Mouse (Mus musculus) frontal cortex, postnatal 36 days (tissue): ENCODE measurements at regions not wholly inside any gene's neighbourhood (a gene's known extent, or its start where the extent isn't known, plus 50 kb on each side); places are given as distances from the start of the nearest gene placed in this dataset.
"Not testable (repeated sequence)": the region's sequence is repeated elsewhere in the genome, so short reads cannot be mapped to it uniquely, and the experiment has no call there.

Source experiments
- DNase-seq, 2 experiments: peaks; one replicate each; pipeline ENCODE4 v3.0.0; 2022; ENCODE audit warnings: low spot score in 2 of 2

- no peak for DNase-seq
Observed at GRCm38 (mm10) chr1:95397188-95397587, 83.8 kb downstream of the Fam174a start.

GRCm38 (mm10) chr1:95399764-95400163 is 86.3 kb downstream of the Fam174a start:
- no peak for DNase-seq

- no peak for DNase-seq
Observed at GRCm38 (mm10) chr1:95422253-95422652, 108.8 kb downstream of the Fam174a start.

GRCm38 (mm10) chr1:95425420-95425819 is 112.0 kb downstream of the Fam174a start:
- DNase-seq = no peak

GRCm38 (mm10) chr1:95437155-95437554 is 123.7 kb downstream of the Fam174a start:
- no peak for DNase-seq

- no peak for DNase-seq
Observed at GRCm38 (mm10) chr1:95445541-95445940, 132.1 kb downstream of the Fam174a start.

- DNase-seq = no peak
Observed at GRCm38 (mm10) chr1:95448962-95449558, 135.6 kb downstream of the Fam174a start.

GRCm38 (mm10) chr1:95450920-95451332 is 137.5 kb downstream of the Fam174a start:
- DNase-seq = no peak

GRCm38 (mm10) chr1:95451755-95452154 is 138.3 kb downstream of the Fam174a start:
- DNase-seq = peak; percentile 31 to 43

GRCm38 (mm10) chr1:95454246-95454645 is 140.8 kb downstream of the Fam174a start:
- DNase-seq = no peak

- no peak for DNase-seq
Observed at GRCm38 (mm10) chr1:95459355-95459754, 145.9 kb downstream of the Fam174a start.

- DNase-seq = no peak
Observed at GRCm38 (mm10) chr1:95468095-95468494, 154.7 kb downstream of the Fam174a start.

GRCm38 (mm10) chr1:95468772-95469171 is 155.3 kb downstream of the Fam174a start:
- no peak for DNase-seq

- no peak for DNase-seq
Observed at GRCm38 (mm10) chr1:95470491-95470890, 157.1 kb downstream of the Fam174a start.

GRCm38 (mm10) chr1:95493004-95493403 is 174.4 kb downstream of the St8sia4 start:
- no peak for DNase-seq

GRCm38 (mm10) chr1:95500671-95501070 is 166.7 kb downstream of the St8sia4 start:
- DNase-seq = not testable (repeated sequence)

- no peak for DNase-seq
Observed at GRCm38 (mm10) chr1:95508718-95509117, 158.7 kb downstream of the St8sia4 start.

GRCm38 (mm10) chr1:95528726-95529125 is 138.6 kb downstream of the St8sia4 start:
- no peak for DNase-seq

GRCm38 (mm10) chr1:95531017-95531416 is 136.4 kb downstream of the St8sia4 start:
- no peak for DNase-seq
